Mouse (Mus musculus) kidney, postnatal 0 days (tissue): ENCODE data around the gene Arntl2. TPM values are rescaled to one million over a fixed set of nuclear protein-coding genes. Genes with fewer than 3 reads are reported as not detected.

ENCODE experiments used
- ATAC-seq: fragments of 200-750 bp; cut with Nextera tagmentation; replicated peaks from 2 replicates; pipeline ENCODE4 v1.8.0; 2017; ENCODE audit warnings: low read depth, moderate number of reproducible peaks, moderate TSS enrichment, moderate library complexity; ENCODE audit not compliant: low FRiP score
- DNase-seq: peaks from one replicate; pipeline ENCODE4 v3.0.0-alpha.2; 2016; ENCODE audit warnings: low spot score
- H3K27ac ChIP-seq: fragments of 300-500 bp; sonication (generic); 2 replicates; pipeline ENCODE4 v1.5.1; 2014; ENCODE audit warnings: mild to moderate bottlenecking
- H3K27me3 ChIP-seq: fragments of 300-500 bp; sonication (generic); 2 replicates; pipeline ENCODE4 v1.6.1; 2014; ENCODE audit warnings: low read length, mixed read lengths; ENCODE audit not compliant: insufficient read depth
- H3K36me3 ChIP-seq: fragments of 300-500 bp; sonication (generic); 2 replicates; pipeline ENCODE4 v1.6.1; 2014; ENCODE audit warnings: low read length, mixed read lengths; ENCODE audit not compliant: insufficient read depth
- H3K4me1 ChIP-seq: fragments of 300-500 bp; sonication (generic); replicated peaks from 2 replicates; pipeline ENCODE4 v1.6.1; 2014; ENCODE audit warnings: antibody characterized with exemption, low read length, mixed read lengths; ENCODE audit not compliant: insufficient read depth
- H3K4me2 ChIP-seq: fragments of 300-500 bp; sonication (generic); 2 replicates; pipeline ENCODE4 v1.6.1; 2014; ENCODE audit warnings: mild to moderate bottlenecking, low read length, moderate library complexity, mixed read lengths
- H3K4me3 ChIP-seq: fragments of 300-500 bp; sonication (generic); replicated peaks from 2 replicates; pipeline ENCODE4 v1.5.1; 2014; ENCODE audit warnings: low read depth, low read length
- H3K9ac ChIP-seq: fragments of 300-500 bp; sonication (generic); 2 replicates; pipeline ENCODE4 v1.6.1; 2014; ENCODE audit warnings: low read depth, low read length
- H3K9me3 ChIP-seq: fragments of 300-500 bp; sonication (generic); replicated peaks from 2 replicates; pipeline ENCODE4 v1.6.1; 2016; ENCODE audit warnings: low read length, inconsistent platforms, mixed read lengths
- CTCF ChIP-seq: IDR thresholded peaks from 2 replicates; pipeline ENCODE4 v1.5.1; 2016; ENCODE audit warnings: antibody characterized with exemption, low read depth, mild to moderate bottlenecking, moderate library complexity
- WGBS: fragments of 180-500 bp; shearing (Covaris S2); extraction: QIAGEN DNeasy Blood & Tissue Kit; methylation state at CpG from one replicate; pipeline ENCODE4 v1.1.7; 2014; 5-methylcytosine and 5-hydroxymethylcytosine counted together
- polyA plus RNA-seq: library from polyadenylated mRNA; unstranded; fragments of >200 nt; fragmentation: Nextera tagmentation; extraction: Ambion mirVana; gene quantifications from 2 replicates; pipeline ENCODE4 v1.2.1, GENCODE M21; 2015

Gene Arntl2
- polyA plus RNA-seq, 1 experiment from 2014 or later, result 1.2 TPM

GRCm38 (mm10) chr6:146809991-146810390, 14.1 kb downstream of the Arntl2 start:
- DNase-seq, result no peak
- no peaks in the 10 kb centered on the region for H3K36me3 ChIP-seq
- TF ChIP-seq CTCF, result no peak
- H3K27ac ChIP-seq, result no peak overlapping the region
- H3K4me2 ChIP-seq, result no peak overlapping the region
- no peak overlapping the region for H3K9ac ChIP-seq
- no peaks in the 10 kb centered on the region for H3K27me3 ChIP-seq
- ATAC-seq, result no peak
- no peaks in the 10 kb centered on the region for H3K9me3 ChIP-seq
- WGBS, result 90% methylated on average over 6 of the region's 6 CpGs
- H3K4me3 ChIP-seq, result no peak overlapping the region
- H3K4me1 ChIP-seq, result no peaks in the 10 kb centered on the region

GRCm38 (mm10) chr6:146813007-146813406, 17.2 kb downstream of the Arntl2 start:
- DNase-seq (no peak), ATAC-seq (no peak)
- WGBS, result 91% methylated on average over 5 of the region's 5 CpGs
- Histone ChIP-seq H3K27me3 (no peaks in the 10 kb centered on the region), H3K4me2 (no peak overlapping the region), H3K9me3 (no peaks in the 10 kb centered on the region), H3K9ac (no peak overlapping the region), H3K4me1 (no peaks in the 10 kb centered on the region), H3K27ac (no peak overlapping the region), H3K4me3 (no peak overlapping the region), H3K36me3 (no peaks in the 10 kb centered on the region)
- TF ChIP-seq CTCF, result no peak

- no peaks in the 10 kb centered on the region for H3K4me1 ChIP-seq
- H3K4me2 ChIP-seq, result peak overlapping the region; percentile 21; the same call in 1 of the 2 replicates
- TF ChIP-seq CTCF, result peak; percentile 28; the same call in 1 of the 2 replicates
- no peak overlapping the region for H3K9ac ChIP-seq
- no peak overlapping the region for H3K4me3 ChIP-seq
- H3K27ac ChIP-seq, result no peak overlapping the region
- no peaks in the 10 kb centered on the region for H3K27me3 ChIP-seq
- H3K9me3 ChIP-seq, result no peaks in the 10 kb centered on the region
- H3K36me3 ChIP-seq, result no peaks in the 10 kb centered on the region
- 61% methylated on average over 29 of the region's 29 CpGs for WGBS
- DNase-seq, result peak; percentile 57
- no peak for ATAC-seq
These were observed 24.5 kb downstream of the Arntl2 start for GRCm38 (mm10) chr6:146820177-146820965.

- H3K36me3 ChIP-seq, result no peaks in the 10 kb centered on the region
- H3K27me3 ChIP-seq, result no peaks in the 10 kb centered on the region
- no peak overlapping the region for H3K4me2 ChIP-seq
- WGBS, result 89% methylated on average over 13 of the region's 13 CpGs
- H3K4me3 ChIP-seq, result no peak overlapping the region
- DNase-seq (no peak), ATAC-seq (no peak)
- no peak overlapping the region for H3K27ac ChIP-seq
- H3K9me3 ChIP-seq, result no peaks in the 10 kb centered on the region
- TF ChIP-seq CTCF, result no peak
- no peaks in the 10 kb centered on the region for H3K4me1 ChIP-seq
- H3K9ac ChIP-seq, result no peak overlapping the region
These were observed 26.1 kb downstream of the Arntl2 start for GRCm38 (mm10) chr6:146821958-146822357.

GRCm38 (mm10) chr6:146824727-146825486, 29.1 kb downstream of the Arntl2 start:
- no peaks in the 10 kb centered on the region for H3K9me3 ChIP-seq
- H3K4me3 ChIP-seq, result no peak overlapping the region
- 37% methylated on average over 16 of the region's 16 CpGs for WGBS
- ATAC-seq (peak; percentile 62), DNase-seq (peak; percentile 75)
- H3K27ac ChIP-seq, result no peak overlapping the region
- peak; percentile 97 for TF ChIP-seq CTCF
- no peaks in the 10 kb centered on the region for H3K36me3 ChIP-seq
- no peaks in the 10 kb centered on the region for H3K4me1 ChIP-seq
- H3K27me3 ChIP-seq, result no peaks in the 10 kb centered on the region
- no peak overlapping the region for H3K9ac ChIP-seq
- no peak overlapping the region for H3K4me2 ChIP-seq

DNA sequence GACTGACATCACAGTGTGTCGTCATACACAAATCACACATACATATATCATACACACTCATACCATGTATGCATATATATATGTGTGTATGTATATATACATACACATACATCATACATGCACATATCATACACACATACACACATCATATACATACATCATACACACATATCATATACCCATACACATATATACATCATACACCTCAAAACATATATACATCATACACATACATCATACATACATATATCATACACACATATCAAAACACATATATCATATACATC, 29.6 kb downstream of the Arntl2 start:
- ATAC-seq (0 out of 2 replicates have a peak, but pooled peaks have one; percentile 15), DNase-seq (no peak)
- no peak overlapping the region for H3K27ac ChIP-seq
- H3K9ac ChIP-seq, result no peak overlapping the region
- no peaks in the 10 kb centered on the region for H3K36me3 ChIP-seq
- no peak overlapping the region for H3K4me3 ChIP-seq
- H3K4me2 ChIP-seq, result no peak overlapping the region
- no peaks in the 10 kb centered on the region for H3K4me1 ChIP-seq
- no peaks in the 10 kb centered on the region for H3K9me3 ChIP-seq
- H3K27me3 ChIP-seq, result no peaks in the 10 kb centered on the region
- TF ChIP-seq CTCF, result no peak
- 79% methylated on average over 1 of the region's 1 CpGs for WGBS
